Mouse (Mus musculus) hindbrain, embryonic 16.5 days (tissue): ENCODE measurements around the gene Tbx4. TPM values are rescaled to one million over a fixed set of nuclear protein-coding genes. Genes with fewer than 3 reads are reported as not detected.

Experiments
- polyA plus RNA-seq: library from polyadenylated mRNA; unstranded; fragments of >200 nt; fragmentation: Nextera tagmentation; extraction: Ambion mirVana; gene quantifications from 2 replicates; pipeline ENCODE4 v1.2.1, GENCODE M21; 2015

Gene Tbx4
- polyA plus RNA-seq, 1 experiment from 2014 or later, result 0.40 TPM

Other genes starting within 250 kb of the Tbx4 start
- gene Tbx2, start 53.9 kb upstream of the Tbx4 start, polyA plus RNA-seq, result 0.64 and 1.0 TPM in 2 replicates
- gene Gm11444, start 36.1 kb upstream of the Tbx4 start, polyA plus RNA-seq, result not detected in 2 replicates